Mouse (Mus musculus) layer of hippocampus, adult 9-11 months (tissue): ENCODE results near the gene Hoxa1.

Source experiments
- DNase-seq: peaks from one replicate; pipeline ENCODE4 v3.0.0; 2022

Gene Hoxa1

DNA sequence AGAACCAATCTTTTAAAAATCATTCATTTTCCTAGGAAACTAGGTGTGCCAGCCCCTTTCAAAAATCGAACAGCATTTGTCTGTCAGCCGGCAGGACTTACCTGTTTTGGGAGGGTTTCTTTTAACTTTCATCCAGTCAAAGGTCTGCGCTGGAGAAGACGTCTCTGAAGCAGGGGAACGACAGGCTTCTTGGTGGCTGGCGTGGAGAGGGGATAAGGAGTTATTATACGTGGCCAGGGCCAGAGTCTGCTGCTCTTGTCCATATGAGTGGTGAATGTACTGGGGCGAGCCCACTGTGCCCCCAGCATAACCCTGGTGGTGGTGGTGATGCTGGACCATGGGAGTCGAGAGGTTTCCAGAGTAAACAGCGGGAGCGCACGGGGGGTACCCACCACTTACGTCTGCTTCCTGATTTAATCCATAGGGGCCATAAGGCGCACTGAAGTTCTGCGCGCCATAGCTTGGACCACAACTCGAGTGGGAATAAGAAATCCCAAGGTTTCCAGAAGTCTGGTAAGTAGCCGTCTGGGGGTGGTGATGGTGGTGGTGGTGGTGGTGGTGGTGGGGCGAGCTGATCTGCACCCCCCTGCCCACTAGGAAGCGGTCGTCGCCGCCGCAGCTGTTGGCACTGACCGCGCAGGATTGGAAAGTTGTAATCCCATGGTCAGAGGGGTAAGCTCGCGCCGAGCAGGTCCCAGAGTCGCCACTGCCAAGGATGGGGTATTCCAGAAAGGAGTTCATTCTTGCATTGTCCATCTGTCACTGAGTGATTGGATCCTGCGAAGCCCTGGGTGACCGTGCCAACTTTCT lies 446 bp downstream of the Hoxa1 start:
- DNase-seq = no peak

DNA sequence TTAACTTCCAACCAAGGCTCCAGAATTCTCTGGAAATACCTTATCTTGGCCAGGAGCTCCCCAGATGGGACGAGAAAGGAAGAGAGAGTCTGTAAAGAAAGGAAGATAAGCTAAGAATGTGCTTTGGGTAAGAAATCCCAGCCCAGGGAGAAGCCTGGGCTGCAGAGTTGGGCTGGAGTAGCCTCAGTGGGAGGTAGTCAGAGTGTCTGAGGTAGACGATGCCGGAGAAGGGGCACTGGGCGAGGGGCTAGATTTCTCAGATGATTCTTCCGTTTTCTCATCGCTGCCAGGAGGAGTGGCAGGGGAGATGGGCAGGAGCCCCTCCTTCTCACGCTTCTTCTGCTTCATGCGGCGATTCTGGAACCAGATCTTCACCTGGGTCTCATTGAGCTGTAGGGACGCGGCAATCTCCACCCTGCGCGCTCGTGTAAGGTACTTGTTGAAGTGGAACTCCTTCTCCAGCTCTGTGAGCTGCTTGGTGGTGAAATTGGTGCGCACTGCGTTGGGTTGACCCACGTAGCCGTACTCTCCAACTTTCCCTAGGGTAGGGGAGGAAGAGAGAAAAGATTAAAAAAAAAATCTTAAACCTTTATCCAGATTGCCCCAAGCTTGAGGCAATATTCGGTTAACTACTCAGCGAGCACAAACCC lies 1.4 kb downstream of the Hoxa1 start:
- no peak for DNase-seq

DNA sequence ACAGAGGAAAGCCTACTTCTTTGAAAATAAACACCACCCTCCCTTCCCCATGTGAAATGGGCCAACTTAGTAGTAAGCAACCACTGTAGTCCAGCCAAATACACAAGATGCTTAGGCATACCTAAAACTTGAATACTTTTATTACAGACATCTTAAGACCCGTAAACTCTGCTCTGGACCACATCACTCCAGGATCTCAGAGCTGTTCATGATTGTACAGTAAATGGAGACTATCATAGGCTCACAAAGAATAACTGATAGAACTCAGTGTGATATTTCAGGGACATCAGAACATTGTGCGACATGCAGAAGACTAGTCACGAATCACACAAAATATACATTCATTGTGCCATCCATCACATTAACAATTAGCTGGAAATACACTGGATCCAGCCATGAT lies 2.6 kb downstream of the Hoxa1 start:
- DNase-seq = no peak

DNA sequence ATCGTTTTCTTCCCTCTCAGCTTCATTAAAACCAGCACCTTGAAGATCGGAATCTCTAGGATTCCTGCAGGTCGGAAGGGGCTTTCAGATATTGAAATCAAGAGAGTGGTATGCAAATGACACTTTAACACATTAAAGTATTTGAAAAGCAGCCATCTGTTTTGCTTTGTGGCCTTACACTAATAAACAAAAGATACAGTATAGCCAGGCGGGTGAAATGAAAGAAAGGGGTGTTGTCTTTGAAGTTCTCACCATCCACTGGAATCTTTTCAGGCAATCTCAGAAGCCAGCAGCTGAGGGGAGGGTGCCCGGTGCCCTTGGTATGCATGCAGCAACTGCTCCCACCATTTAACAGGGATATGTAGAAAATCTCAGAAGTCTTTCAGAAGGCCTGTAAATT lies 4.1 kb downstream of the Hoxa1 start:
- DNase-seq = no peak

DNA sequence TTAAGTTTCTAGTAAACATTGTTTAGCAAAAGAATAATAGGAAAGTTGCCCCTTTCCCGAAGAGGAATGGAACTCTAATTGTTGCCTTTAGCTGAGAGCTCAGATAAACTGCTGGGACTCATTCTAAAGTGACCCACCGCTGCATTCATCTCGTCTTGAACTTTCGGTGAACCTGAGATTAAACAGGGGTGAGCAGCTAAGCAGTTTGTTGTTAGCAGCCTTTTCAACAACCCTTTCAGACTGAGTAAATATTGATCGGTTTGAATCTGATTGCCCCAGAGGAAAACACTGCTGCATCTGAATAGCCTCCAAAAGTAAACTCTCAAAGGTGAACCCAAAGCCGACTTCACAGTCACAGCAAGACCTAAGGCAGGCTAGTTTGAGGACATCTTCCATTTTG lies 4.8 kb downstream of the Hoxa1 start:
- DNase-seq = no peak

DNA sequence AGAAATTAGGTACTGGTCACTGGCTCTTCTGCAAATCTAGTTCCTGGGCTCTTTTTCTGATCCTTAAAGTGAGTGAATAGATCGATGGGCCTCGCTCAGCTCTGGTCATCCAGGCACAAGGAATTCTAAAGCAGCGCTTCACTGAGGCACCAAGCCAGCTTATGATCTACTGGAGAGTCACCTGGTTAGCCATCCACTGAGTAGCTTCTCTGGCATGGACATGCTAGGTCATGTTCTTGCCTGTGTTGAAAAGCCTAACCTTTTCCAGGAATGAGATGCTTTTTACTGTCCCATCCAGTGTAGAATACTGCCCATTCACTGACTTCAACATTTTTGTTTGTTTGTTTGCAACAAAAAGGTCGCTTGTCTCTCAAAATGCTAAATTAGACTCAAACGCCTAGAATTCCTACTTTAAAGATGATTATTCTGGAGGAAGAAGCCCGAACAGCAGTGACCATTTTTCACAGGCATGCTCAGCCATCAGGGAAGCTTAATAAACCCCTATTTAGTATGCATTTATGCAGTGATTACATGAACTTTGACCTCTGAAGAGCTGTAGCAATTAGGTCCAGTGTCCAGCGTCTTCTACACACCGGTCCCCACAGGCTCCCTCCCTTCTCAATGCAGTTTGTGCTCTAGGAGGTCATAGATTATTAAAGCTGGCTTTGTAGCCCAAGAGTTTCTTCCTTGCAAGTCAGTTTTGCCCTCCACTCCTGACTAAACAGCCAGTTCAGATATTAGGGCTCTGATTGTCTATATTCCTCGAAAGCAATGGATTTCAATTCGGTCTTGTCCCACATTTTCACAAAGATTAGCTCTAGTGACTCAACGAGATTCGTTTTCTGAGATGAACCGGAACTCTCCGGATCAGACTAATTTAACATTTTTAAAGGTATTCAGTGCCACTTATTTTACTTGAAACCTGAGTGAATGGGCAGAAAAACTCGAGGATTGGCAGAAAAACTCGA lies 5.6 kb downstream of the Hoxa1 start:
- no peak for DNase-seq

DNA sequence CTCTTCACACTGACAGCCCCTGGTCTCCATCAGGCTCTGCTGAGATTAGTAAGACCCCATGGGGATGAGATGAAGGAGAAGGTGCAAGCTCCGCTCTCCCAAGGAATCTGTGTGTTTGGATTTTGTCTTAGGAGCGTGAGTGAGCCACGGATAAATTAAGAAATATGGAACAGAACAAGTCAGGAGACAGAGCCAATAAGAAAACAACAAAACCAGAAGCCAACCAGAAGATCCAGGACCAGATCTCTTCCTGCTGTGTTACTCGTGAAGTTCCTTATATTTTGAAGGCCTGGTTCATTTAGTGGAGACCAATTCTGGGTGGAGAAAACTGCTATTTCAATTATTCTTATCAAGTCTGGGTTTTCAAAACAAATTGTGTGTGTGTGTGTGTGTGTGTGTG lies 6.5 kb downstream of the Hoxa1 start:
- DNase-seq = no peak

DNA sequence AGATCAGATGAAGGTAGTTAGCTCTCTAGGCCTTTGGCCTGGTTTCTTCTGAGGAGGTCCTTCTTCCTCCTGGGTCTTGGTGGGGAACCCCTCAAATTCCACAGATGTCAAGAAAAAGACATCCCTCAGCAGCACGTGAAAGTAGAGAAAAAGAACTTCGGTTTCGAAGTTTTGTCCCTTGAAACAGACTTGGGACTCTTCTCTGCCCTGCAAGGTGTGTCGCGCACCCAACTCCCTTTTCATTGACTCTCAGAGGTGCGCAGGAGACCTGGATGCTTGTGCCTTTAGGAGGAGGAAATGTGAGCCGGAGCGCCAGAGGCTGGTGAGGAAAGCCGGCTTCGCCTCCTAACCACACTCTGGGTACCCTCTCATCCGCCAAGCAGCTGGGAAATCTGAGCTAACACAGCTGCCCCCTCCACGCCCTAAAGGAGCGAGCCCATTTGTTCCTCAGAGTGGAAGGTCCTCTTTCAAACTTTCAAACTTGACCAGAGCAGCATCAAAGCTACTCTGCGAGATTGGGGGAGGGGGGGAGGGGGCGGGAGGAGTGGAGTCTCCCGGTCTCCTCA lies 7.6 kb downstream of the Hoxa1 start:
- DNase-seq = no peak

DNA sequence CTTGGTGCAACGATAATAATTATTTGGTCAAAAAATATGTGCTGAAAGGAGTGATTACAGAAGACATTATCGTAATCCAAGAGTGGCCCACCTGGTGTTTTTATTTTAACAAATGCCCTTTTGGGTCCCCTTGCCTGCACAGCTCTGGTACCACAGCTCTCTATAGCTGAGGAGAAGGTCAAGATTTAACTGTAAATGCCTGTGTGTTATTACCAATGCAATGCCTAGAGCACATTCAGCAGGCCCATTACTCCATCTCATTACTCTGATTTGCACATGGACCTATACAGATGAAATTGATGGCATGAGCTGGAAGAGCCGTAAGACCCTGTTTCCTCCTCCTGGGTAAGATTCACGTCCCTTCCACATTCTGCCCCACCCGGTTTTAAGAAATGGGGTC lies 19.0 kb downstream of the Hoxa1 start:
- DNase-seq = no peak

DNA sequence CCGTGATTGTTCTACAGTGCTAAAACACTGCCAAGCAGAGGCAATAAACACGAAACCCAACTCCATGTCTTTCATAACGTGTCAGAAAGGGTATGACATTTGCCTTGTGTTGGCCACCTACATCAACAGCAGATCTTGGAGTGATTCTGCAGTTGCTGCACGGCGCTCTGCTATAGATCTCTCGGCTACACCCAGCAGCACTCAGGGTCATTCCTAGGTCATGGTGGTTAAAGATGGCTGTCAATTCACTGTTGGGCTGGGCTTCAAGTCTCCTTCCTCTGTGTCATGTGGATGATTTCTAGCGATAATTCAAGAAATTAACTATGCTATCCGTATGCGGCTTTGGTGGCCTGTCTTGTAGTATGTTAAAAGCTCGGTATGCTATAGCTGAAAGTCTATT lies 19.5 kb downstream of the Hoxa1 start:
- no peak for DNase-seq

DNA sequence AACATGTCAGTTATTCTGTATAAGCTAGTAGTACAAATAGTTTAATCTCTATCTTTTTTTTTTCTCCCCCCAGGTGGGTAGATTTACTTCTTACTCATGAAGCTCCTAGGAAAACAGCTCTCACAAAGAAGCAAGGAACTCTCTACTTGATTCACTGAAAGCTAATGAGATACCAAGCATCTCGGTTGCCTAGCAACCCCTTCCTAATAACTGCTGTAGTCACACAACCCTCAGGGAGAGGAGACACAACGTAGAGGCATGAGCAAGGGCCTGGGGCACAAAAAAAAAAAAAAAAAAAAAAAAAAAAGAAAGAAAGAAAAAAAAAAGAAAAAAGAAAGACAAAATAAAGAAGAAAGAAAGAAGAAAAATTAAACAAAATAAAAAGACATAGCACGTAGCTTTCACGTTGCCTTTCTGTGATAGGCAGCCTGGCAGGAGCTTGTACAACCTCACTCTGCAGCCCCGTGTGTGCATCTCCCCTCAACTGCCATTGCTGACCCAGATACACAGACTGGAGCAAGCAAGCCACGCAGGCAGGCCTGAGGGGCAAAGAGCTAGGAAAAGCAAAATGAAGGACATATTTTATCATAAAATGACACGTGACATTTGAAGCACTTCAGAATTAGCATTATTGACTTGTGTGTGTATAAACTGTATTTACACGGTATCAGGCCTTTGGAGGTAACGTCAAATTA lies 20.1 kb downstream of the Hoxa1 start:
- DNase-seq = no peak

DNA sequence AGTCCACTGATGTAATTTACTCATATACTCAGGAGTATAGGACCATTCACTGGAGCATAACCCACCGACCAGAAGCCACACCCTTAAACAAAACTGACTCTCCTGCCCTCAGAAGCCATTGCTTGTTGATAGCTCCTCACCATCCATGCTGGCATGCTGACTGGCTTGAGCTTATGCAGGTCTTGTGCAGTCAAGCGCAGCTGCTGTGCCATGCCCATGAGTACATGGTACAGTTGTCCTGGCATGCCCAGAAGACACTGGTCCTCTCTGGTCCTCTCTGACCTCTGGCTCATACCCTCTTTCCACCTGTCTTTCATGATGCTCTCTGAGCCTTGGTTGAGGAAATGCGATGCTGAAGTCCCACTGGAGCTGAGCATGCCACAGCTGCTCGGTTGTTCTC lies 34.4 kb downstream of the Hoxa1 start:
- no peak for DNase-seq

DNA sequence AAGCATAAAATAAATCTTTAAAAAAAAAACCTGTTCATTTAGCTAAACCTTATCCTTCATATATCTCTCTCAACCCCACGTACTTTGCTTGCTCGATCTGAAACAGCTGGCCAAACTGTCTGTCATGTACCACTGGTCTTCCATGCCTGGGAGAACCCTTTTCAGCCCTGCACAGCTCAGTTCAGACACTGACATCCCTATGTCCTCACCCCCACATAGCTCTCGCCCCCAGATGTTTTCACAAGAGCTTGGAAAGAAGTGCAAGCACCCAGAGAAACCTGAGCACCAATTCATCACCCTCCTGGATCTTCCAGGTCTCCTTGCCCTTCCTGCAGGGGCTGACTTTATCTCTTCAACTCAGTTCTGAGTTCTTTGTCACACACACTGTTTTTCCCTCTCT lies 36.9 kb downstream of the Hoxa1 start:
- DNase-seq = no peak

DNA sequence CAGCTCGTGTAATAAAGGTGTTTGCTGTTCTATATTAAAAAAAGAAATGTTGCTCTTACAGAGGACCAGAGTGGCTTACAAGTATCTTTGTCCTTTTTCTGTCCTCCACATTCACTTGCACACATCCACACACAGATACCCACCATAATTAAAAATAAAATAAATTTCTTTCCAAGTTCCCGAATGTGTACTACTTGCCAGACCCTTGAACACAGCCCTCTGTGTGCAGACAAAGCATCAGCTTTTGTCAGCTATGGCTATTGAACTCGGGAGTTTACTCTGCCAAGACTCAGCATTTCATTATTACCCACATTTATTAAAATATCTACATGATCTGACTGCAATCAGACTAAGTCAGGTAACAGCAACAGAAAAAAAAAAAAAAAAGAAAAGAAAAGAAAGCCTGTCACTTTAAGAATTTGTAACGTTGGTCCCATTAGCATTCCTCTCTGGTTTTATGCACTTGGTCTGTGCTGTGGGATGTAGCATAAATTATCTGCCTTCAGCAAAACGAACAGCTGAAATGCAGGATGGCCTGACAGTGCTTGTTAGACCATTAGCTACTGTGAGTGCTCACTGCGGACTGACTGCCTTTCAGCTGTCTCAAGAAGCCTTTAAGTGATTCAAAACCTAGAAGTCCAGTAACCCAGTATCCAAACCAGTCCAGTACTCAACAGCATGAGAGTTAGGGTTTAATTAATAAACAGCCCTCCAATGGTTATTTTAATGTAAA lies 39.0 kb downstream of the Hoxa1 start:
- DNase-seq = peak; percentile 17

DNA sequence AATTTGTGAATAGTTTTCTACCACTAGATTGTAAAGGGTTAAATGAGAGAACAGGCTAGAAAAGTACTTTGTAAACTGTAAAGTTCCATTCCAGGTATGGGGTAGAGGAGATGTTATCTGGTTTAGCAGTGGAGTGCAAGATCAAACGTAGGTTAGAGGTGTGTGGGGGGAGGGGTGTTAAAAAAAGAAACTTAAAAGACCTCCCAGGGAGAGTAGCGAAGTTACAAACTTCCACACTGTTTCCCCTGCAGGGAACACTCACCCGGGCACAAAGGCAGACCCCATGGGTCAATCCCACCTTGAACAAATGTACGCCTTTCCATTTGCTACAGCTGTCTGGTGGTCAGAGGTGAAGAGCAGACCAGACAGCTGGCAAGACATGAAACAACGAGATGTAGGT lies 42.2 kb downstream of the Hoxa1 start:
- DNase-seq = no peak

DNA sequence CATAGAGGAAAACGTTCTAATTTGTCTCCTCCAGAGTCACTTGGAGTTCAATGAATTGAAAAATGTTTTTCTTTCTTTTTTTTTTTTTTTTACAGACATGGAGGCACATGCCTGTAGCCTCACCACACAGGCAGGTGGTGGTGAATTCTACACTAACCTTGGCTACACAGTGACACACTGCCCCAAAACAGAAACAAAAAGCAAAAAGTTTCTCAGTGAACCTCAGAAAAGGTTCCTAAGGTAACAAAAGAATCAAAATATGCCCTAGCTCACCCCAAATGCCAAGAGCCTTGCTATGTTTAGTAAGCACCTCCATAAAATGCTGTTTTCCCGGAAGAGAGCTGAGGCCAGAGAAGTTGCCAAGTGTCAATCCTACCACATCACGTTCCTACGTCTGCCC lies 46.3 kb downstream of the Hoxa1 start:
- no peak for DNase-seq

DNA sequence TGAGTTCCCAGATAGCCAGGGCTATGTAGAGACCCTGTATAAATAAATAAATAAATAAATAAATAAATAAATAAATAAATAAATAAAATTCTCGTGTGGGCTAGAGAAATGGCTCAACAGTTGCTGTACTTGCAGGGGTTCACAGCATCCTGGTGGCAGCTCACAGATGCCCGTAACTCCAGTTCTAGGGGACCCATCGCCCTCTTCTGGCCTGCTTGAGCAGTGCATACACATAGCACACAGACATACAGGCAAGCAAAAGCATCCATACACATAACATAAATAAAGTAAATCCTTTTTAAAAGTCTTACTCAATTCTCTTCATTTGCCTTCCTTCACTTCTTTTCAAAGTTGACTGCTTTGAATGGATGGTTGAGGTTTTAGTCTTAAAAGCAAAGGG lies 50.7 kb downstream of the Hoxa1 start:
- DNase-seq = no peak

DNA sequence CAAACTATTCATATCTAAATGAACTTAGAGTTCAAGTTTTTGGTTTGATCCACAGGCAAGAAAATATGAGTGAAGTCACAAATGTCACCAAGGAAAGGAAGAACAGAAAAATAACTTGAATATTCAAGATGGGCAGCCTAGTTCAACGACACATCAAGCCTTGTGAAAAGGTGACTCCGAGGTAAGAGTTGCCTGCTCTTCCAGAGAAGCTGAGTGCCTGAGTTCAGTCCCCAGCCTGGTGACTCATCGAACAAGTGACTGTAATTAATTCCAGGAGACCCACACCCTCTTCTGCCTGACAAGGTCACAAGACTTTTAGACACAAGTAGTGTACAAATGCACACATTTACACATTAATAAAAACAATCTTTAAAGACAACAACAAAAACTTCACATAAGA lies 51.4 kb downstream of the Hoxa1 start:
- no peak for DNase-seq

DNA sequence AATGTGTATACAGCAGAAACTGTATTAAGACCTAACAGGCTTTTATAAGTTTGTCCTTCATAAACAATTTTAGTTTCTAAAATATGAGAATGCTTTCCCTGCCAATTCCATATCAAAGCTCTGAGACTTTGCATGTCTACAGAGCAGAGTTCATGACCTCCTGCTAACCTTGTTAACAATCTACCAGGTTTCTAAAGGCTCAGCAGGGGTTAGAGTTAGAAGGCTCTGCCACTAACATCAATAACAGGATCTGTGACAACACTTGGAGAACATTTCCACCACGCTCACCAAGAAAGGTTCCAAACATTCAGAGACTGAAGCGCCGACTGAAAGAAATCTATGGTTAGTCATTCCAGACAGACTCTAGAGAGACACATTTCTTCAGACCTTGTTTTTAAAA lies 51.9 kb downstream of the Hoxa1 start:
- no peak for DNase-seq
